Comparison of ENCODE assay signal across 12 mouse cellular contexts in the genomic region with DNA sequence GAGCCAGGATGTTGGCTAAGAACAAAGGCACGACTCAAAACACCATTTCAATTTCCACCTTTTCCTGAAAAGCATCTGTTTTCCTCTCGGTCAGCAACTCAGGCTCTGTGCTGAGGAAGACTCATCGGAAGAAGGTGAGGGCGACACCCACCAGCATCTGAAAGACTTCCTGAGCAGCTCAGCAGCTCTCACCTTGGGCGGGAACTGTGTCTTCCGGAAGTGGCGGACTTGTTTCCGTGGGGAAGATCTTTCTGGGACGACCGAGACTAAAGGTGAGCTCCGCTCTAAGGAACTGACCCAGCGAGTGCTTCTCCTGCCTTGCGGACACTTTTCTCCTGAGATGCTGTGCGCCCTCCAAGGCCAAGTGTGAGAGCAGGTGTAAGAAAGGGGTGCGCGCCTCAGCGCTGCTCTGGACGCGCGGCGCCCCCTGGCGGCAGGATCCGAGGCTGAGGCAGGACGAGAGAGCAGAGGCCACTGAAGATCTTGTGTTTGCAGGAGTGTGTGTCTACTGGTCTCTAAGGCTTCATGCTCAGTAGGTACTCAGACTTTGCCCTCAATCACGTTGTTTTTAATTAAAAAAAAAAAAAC. TPM values are rescaled to one million over a fixed set of nuclear protein-coding genes. Genes with fewer than 3 reads are reported as not detected.
DNase-seq lines count a peak whose midpoint lies in the region; ATAC-seq and TF ChIP-seq lines count a peak whose summit lies in the region.
"Not testable (repeated sequence)": the region's sequence is repeated elsewhere in the genome, so short reads cannot be mapped to it uniquely, and the experiment has no call there.
"Had no signal": no experiment of that assay in that cellular context is flagged by ENCODE, and none has a peak within 500 bp of the region (broad histone marks: within the 10 kb centered on the region; RNA-seq: fewer than 3 reads in every experiment).

No protein-coding gene starts in this region.

- ATAC-seq in CD4-positive, CD25-positive, alpha-beta regulatory T cell, adult 4 months: peak; percentile 61
- peak; percentile 46 for ATAC-seq in granulocyte monocyte progenitor cell, adult 5-6 weeks (replicated peaks; ENCODE audit: poor library complexity, severe bottlenecking)
- peak; percentile 47; the same call in 1 of the 2 replicates for ATAC-seq in neutrophil, adult 5-6 weeks (ENCODE audit: extremely low read depth, insufficient number of reproducible peaks, low FRiP score, poor library complexity, severe bottlenecking)

- WGBS in lung, adult 2 months: 62% methylated on average over 25 of the region's 25 CpGs

- peak; percentile 29; the same call in 1 of the 2 replicates for TF ChIP-seq CTCF in lung, adult 2 months (IDR thresholded peaks at IDR 0.05; ENCODE audit: insufficient read depth, low read length)

- TF ChIP-seq POLR2A in lung, adult 2 months (IDR thresholded peaks at IDR 0.05; ENCODE audit: borderline replicate concordance, extremely low read depth, low read depth, low read length): not testable (repeated sequence)

- DNase-seq in adrenal gland, postnatal 14 days: peak; percentile 43
- peak; percentile 35 to 54 for DNase-seq in cerebellum, postnatal 14 days
- DNase-seq in kidney, adult 9 months: peak; percentile 67
- not testable (repeated sequence) for DNase-seq in lung, adult 2 months
- DNase-seq in thymus, postnatal 4 days: peak; percentile 60

- H3K4me3 ChIP-seq in lung, adult 2 months (replicated peaks; ENCODE audit: extremely low read depth, low read depth, low read length): not testable (repeated sequence)

- H3K4me1 ChIP-seq in lung, adult 2 months (ENCODE audit: control insufficient read depth, insufficient read depth, low read length): not testable (repeated sequence)

RNA-seq across cellular contexts. Expression of gene Nat8f4, which starts 9.5 kb away (rescaled TPM):
- polyA plus RNA-seq in CD4-positive, CD25-positive, alpha-beta regulatory T cell, adult 4 months (2017; shearing (Covaris generic)): 1 to 10 TPM; 4.7 to 8.7 TPM
- total RNA-seq in adrenal gland, postnatal 14 days (2021): 6.1 and 7.9 TPM in 2 replicates
- total RNA-seq in granulocyte monocyte progenitor cell, adult 5-6 weeks (2014; fragmentation: Nextera tagmentation): 0.58 and 2.0 TPM in 2 replicates
- 0.90 and 1.3 TPM in 2 replicates for total RNA-seq in granulocyte monocyte progenitor cell, adult 5-6 weeks (2017)
- polyA plus RNA-seq in lung, adult 2 months (2012; rRNA removed): 1.3 and 1.9 TPM in 2 replicates
- total RNA-seq in neutrophil, adult 5-6 weeks (2017): 2.6 and 3.6 TPM in 2 replicates

RNA-seq across cellular contexts. Expression of gene Tprkb, which starts 16.5 kb away (rescaled TPM):
- polyA plus RNA-seq in CD4-positive, CD25-positive, alpha-beta regulatory T cell, adult 4 months (2017; shearing (Covaris generic)): 10 to 100 TPM; 34.7 to 44.8 TPM
- 41.9 and 43.1 TPM in 2 replicates for total RNA-seq in adrenal gland, postnatal 14 days (2021)
- 26.0 and 30.1 TPM in 2 replicates for total RNA-seq in granulocyte monocyte progenitor cell, adult 5-6 weeks (2014; fragmentation: Nextera tagmentation)
- 17.3 and 40.0 TPM in 2 replicates for total RNA-seq in granulocyte monocyte progenitor cell, adult 5-6 weeks (2017)
- polyA plus RNA-seq in lung, adult 2 months (2012; rRNA removed): 8.1 and 15.2 TPM in 2 replicates
- total RNA-seq in neutrophil, adult 5-6 weeks (2017): 13.8 and 19.0 TPM in 2 replicates

RNA-seq across cellular contexts. Expression of gene Nat8f1, which starts 20.3 kb away (rescaled TPM):
- polyA plus RNA-seq in CD4-positive, CD25-positive, alpha-beta regulatory T cell, adult 4 months (2017; shearing (Covaris generic)): 10 to 100 TPM; 10.4 to 15.9 TPM
- 23.5 and 47.2 TPM in 2 replicates for total RNA-seq in adrenal gland, postnatal 14 days (2021)
- 6.9 and 10.4 TPM in 2 replicates for total RNA-seq in granulocyte monocyte progenitor cell, adult 5-6 weeks (2014; fragmentation: Nextera tagmentation)
- total RNA-seq in granulocyte monocyte progenitor cell, adult 5-6 weeks (2017): 3.4 and 3.7 TPM in 2 replicates
- polyA plus RNA-seq in lung, adult 2 months (2012; rRNA removed): 5.4 and 7.5 TPM in 2 replicates
- total RNA-seq in neutrophil, adult 5-6 weeks (2017): 3.7 and 11.6 TPM in 2 replicates

RNA-seq across cellular contexts. Expression of gene Nat8f2, which starts 26.2 kb away (rescaled TPM):
- polyA plus RNA-seq in CD4-positive, CD25-positive, alpha-beta regulatory T cell, adult 4 months (2017; shearing (Covaris generic)): not detected
- 0.64 and 3.5 TPM in 2 replicates for total RNA-seq in adrenal gland, postnatal 14 days (2021)
- not detected in 2 replicates for total RNA-seq in granulocyte monocyte progenitor cell, adult 5-6 weeks (2014; fragmentation: Nextera tagmentation)
- not detected in 2 replicates for total RNA-seq in granulocyte monocyte progenitor cell, adult 5-6 weeks (2017)
- 0.03 and 0.11 TPM in 2 replicates for polyA plus RNA-seq in lung, adult 2 months (2012; rRNA removed)
- total RNA-seq in neutrophil, adult 5-6 weeks (2017): not detected in 2 replicates
- total RNA-seq: heart, postnatal 36 days had no signal
- polyA plus RNA-seq: forebrain, embryonic 14.5 days; liver, embryonic 15.5 days; midbrain, embryonic 15.5 days had no signal
